Mouse (Mus musculus) hindbrain, postnatal 0 days (tissue): ENCODE results near the gene Mgat4a. TPM values are rescaled to one million over a fixed set of nuclear protein-coding genes. Genes with fewer than 3 reads are reported as not detected.
"Not testable (repeated sequence)": the region's sequence is repeated elsewhere in the genome, so short reads cannot be mapped to it uniquely, and the experiment has no call there.

Source experiments
- ATAC-seq: fragments of 200-750 bp; cut with Nextera tagmentation; 2 replicates; pipeline ENCODE4 v1.8.0; 2017; ENCODE audit warnings: mild to moderate bottlenecking, moderate TSS enrichment, moderate library complexity
- DNase-seq: peaks from one replicate; pipeline ENCODE4 v3.0.0-alpha.2; 2015; ENCODE audit warnings: low spot score
- H3K27ac ChIP-seq: fragments of 300-500 bp; sonication (generic); 2 replicates; pipeline ENCODE4 v1.5.1; 2014; ENCODE audit warnings: mild to moderate bottlenecking
- H3K27me3 ChIP-seq: fragments of 300-500 bp; sonication (generic); 2 replicates; pipeline ENCODE4 v1.6.1; 2014; ENCODE audit warnings: low read length, mixed read lengths; ENCODE audit not compliant: insufficient read depth
- H3K36me3 ChIP-seq: fragments of 300-500 bp; sonication (generic); 2 replicates; pipeline ENCODE4 v1.6.1; 2014; ENCODE audit warnings: low read length, mixed read lengths; ENCODE audit not compliant: insufficient read depth
- H3K4me1 ChIP-seq: fragments of 300-500 bp; sonication (generic); 2 replicates; pipeline ENCODE4 v1.6.1; 2014; ENCODE audit warnings: antibody characterized with exemption, low read length, mixed read lengths; ENCODE audit not compliant: insufficient read depth
- H3K4me2 ChIP-seq: fragments of 300-500 bp; sonication (generic); 2 replicates; pipeline ENCODE4 v1.6.1; 2014; ENCODE audit warnings: low read depth, mild to moderate bottlenecking, low read length, moderate library complexity, mixed read lengths
- H3K4me3 ChIP-seq: fragments of 300-500 bp; sonication (generic); 2 replicates; pipeline ENCODE4 v1.5.1; 2014; ENCODE audit warnings: low read length
- H3K9ac ChIP-seq: fragments of 300-500 bp; sonication (generic); replicated peaks from 2 replicates; pipeline ENCODE4 v1.6.1; 2014; ENCODE audit warnings: mild to moderate bottlenecking, low read length, moderate library complexity, mixed read lengths
- H3K9me3 ChIP-seq: fragments of 300-500 bp; sonication (generic); 2 replicates; pipeline ENCODE4 v1.6.1; 2016; ENCODE audit warnings: low read length, mixed read lengths
- CTCF ChIP-seq: IDR thresholded peaks from 2 replicates; pipeline ENCODE4 v1.5.1; 2016; ENCODE audit warnings: antibody characterized with exemption, control low read depth, low read depth
- WGBS: fragments of 180-500 bp; shearing (Covaris S2); extraction: QIAGEN DNeasy Blood & Tissue Kit; methylation state at CpG from one replicate; pipeline ENCODE4 v1.1.7; 2014; 5-methylcytosine and 5-hydroxymethylcytosine counted together
- polyA plus RNA-seq: library from polyadenylated mRNA; unstranded; fragments of >200 nt; fragmentation: Nextera tagmentation; extraction: Ambion mirVana; gene quantifications from 2 replicates; pipeline ENCODE4 v1.2.1, GENCODE M21; 2015
- total RNA-seq: library from RNA; depleted of rRNA; stranded (reverse); fragments of >200 nt; gene quantifications from 2 replicates; pipeline ENCODE4 v1.2.3, GENCODE M21; 2014

The Mgat4a gene
- total and polyA plus RNA-seq, 2 experiments from 2014 or later, result 10.5 to 20.0 TPM

- Histone ChIP-seq H3K4me3 (no peak overlapping the region), H3K9me3 (no peaks in the 10 kb centered on the region), H3K4me2 (no peak overlapping the region), H3K27ac (no peak overlapping the region), H3K27me3 (no peaks in the 10 kb centered on the region), H3K4me1 (peaks cover 9% of the 10 kb centered on the region; the same call in 1 of the 2 replicates), H3K9ac (no peak overlapping the region), H3K36me3 (no peaks in the 10 kb centered on the region)
- no peak for TF ChIP-seq CTCF
- DNase-seq (no peak), ATAC-seq (no peak)
- WGBS, result 48% methylated on average over 7 of the region's 7 CpGs
These were observed 7.6 kb downstream of the Mgat4a start for GRCm38 (mm10) chr1:37533181-37533580.

DNA sequence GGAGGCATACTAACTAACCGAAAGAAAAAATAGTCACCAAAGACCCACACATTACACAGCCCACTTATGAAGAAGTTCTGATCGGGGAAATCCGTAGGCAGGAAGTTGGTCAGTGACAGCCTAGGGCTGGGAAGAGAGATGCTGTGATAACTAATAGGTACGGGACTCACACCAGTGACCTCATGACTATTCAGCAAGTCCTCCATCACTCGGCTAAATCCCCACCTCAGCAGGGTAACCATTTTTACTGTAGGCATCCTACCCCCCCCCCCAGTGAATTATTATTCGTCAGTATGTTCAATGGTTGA is 8.3 kb downstream of the Mgat4a start:
- no peak overlapping the region for H3K4me3 ChIP-seq
- H3K4me2 ChIP-seq, result no peak overlapping the region
- no peak overlapping the region for H3K9ac ChIP-seq
- no peak for TF ChIP-seq CTCF
- peaks cover 9% of the 10 kb centered on the region; the same call in 1 of the 2 replicates for H3K4me1 ChIP-seq
- DNase-seq (no peak), ATAC-seq (no peak)
- H3K27me3 ChIP-seq, result no peaks in the 10 kb centered on the region
- no peak overlapping the region for H3K27ac ChIP-seq
- H3K36me3 ChIP-seq, result no peaks in the 10 kb centered on the region
- no peaks in the 10 kb centered on the region for H3K9me3 ChIP-seq
- WGBS, result 75% methylated on average over 6 of the region's 6 CpGs

DNA sequence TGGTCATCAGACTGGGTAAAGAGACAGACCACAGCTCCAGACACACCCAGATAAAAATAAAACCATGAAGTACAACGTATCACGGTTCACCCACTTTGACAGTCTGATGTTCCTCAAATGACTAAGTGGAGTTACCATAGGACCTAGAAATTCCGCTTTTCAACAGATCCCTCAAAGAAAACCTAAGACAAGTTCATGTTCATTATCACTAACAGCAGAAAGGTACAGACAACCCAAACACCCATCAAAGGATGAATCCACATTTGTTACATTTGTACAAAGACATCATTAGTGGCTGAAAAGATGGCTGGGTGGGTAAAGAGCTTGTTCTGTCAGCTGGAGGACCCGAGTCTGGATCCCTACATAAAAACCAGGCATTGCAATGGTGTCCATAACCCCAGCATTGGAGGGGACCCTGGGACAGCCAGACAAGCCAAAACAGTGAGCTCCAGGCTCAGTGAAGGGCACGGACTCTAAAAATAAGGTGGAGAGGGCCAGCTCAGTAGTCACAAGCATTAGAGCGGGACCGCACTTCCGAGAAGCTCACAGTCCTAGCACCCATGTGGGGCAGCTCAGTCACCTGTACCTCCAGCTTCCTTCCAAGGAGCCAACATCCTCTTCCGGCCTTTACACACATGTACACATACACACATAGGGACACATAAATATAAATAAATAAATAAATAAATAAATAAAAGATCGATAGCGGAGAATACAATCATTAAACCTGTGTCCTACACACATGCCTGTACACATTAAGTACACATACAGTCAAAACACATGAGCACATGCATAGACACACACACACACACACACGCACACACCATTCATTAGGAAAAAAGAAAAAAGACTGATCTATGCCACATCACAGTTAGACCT is 8.9 kb downstream of the Mgat4a start:
- no peak overlapping the region for H3K4me2 ChIP-seq
- no peak for ATAC-seq
- H3K4me3 ChIP-seq, result no peak overlapping the region
- H3K36me3 ChIP-seq, result no peaks in the 10 kb centered on the region
- 95% methylated on average over 12 of the region's 12 CpGs for WGBS
- peaks cover 9% of the 10 kb centered on the region; the same call in 1 of the 2 replicates for H3K4me1 ChIP-seq
- no peaks in the 10 kb centered on the region for H3K27me3 ChIP-seq
- no peaks in the 10 kb centered on the region for H3K9me3 ChIP-seq
- no peak for TF ChIP-seq CTCF
- H3K9ac ChIP-seq, result no peak overlapping the region
- H3K27ac ChIP-seq, result no peak overlapping the region
- DNase-seq, result no peak

DNA sequence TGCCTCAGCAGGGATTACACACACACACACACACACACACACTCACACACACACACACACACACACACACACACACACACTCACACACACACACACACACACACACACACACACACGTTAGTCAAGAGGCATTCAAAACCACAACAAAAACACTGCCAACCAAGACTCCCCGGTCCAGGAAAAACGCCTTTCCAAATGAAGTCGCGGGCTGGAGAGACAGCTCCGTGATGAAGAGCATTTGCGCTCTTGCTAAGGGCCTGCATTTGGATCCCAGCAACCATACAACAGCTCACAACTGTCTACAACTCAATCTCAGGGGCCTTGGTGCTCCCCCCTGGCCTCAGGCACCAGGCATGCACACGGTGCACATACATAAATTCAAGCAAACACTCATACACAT is 10.8 kb downstream of the Mgat4a start:
- peak; percentile 33 for DNase-seq
- H3K27ac ChIP-seq, result no peak overlapping the region

GRCm38 (mm10) chr1:37526257-37526656 is 14.6 kb downstream of the Mgat4a start:
- TF ChIP-seq CTCF, result no peak
- ATAC-seq, result no peak
- no peaks in the 10 kb centered on the region for H3K4me1 ChIP-seq

More for the DNA sequence above, 10.8 kb downstream of the Mgat4a start:
- H3K9ac ChIP-seq, result no peak overlapping the region
- H3K4me1 ChIP-seq, result peaks cover 9% of the 10 kb centered on the region; the same call in 1 of the 2 replicates
- H3K4me3 ChIP-seq, result no peak overlapping the region
- TF ChIP-seq CTCF, result no peak
- WGBS, result 50% methylated on average over 8 of the region's 8 CpGs
- H3K27me3 ChIP-seq, result no peaks in the 10 kb centered on the region
- ATAC-seq, result 0 out of 2 replicates have a peak, but pooled peaks have one; percentile 41
- H3K36me3 ChIP-seq, result no peaks in the 10 kb centered on the region
- H3K9me3 ChIP-seq, result no peaks in the 10 kb centered on the region
- H3K4me2 ChIP-seq, result no peak overlapping the region

DNA sequence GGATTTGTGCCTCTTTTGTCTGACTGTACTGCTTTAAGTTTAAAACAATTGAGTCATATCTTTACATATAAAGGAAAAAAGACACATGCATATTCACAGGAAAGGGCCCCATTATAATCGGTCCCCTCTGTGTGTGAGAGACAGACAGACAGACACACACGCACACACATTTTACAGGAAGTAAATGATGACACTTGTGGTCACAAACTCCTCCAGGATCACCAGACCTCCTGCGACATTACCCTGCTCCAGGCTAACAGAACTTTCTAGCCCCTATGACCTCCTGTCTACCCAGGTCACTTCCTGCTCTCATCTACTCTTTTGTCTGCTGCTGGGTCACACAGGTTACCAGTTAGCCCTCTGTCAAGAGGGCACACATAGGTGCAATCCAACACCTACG is 16.1 kb downstream of the Mgat4a start:
- Histone ChIP-seq H3K4me3 (no peak overlapping the region), H3K27me3 (no peaks in the 10 kb centered on the region), H3K4me1 (no peaks in the 10 kb centered on the region), H3K36me3 (0 out of 2 replicates have a peak, but pooled peaks cover 3% of the 10 kb centered on the region), H3K4me2 (no peak overlapping the region), H3K9me3 (no peaks in the 10 kb centered on the region), H3K9ac (no peak overlapping the region), H3K27ac (no peak overlapping the region)
- no peak for TF ChIP-seq CTCF
- DNase-seq (no peak), ATAC-seq (no peak)
- 90% methylated on average over 4 of the region's 4 CpGs for WGBS

More at GRCm38 (mm10) chr1:37526257-37526656, 14.6 kb downstream of the Mgat4a start:
- no peak overlapping the region for H3K27ac ChIP-seq
- H3K9ac ChIP-seq, result no peak overlapping the region
- no peak for DNase-seq
- no peak overlapping the region for H3K4me2 ChIP-seq
- no peaks in the 10 kb centered on the region for H3K27me3 ChIP-seq
- H3K4me3 ChIP-seq, result no peak overlapping the region
- H3K9me3 ChIP-seq, result no peaks in the 10 kb centered on the region
- 0 out of 2 replicates have a peak, but pooled peaks cover 3% of the 10 kb centered on the region for H3K36me3 ChIP-seq

- H3K4me2 ChIP-seq, DNase-seq: not testable (repeated sequence)
These were observed 16.7 kb downstream of the Mgat4a start for GRCm38 (mm10) chr1:37524122-37524521.

GRCm38 (mm10) chr1:37523548-37523947 is 17.3 kb downstream of the Mgat4a start:
- 95% methylated on average over 3 of the region's 3 CpGs for WGBS
- H3K4me3 ChIP-seq, ATAC-seq, H3K27ac ChIP-seq, H3K36me3 ChIP-seq, H3K4me1 ChIP-seq, H3K9me3 ChIP-seq, H3K9ac ChIP-seq, DNase-seq, H3K4me2 ChIP-seq, H3K27me3 ChIP-seq: not testable (repeated sequence)

More at GRCm38 (mm10) chr1:37524122-37524521, 16.7 kb downstream of the Mgat4a start:
- not testable (repeated sequence) for ATAC-seq, H3K4me1 ChIP-seq, H3K36me3 ChIP-seq, H3K27ac ChIP-seq, H3K9ac ChIP-seq, H3K27me3 ChIP-seq, H3K9me3 ChIP-seq, H3K4me3 ChIP-seq
- 89% methylated on average over 4 of the region's 4 CpGs for WGBS
